Mouse (Mus musculus): ENCODE measurements around the gene Pkib.

The Pkib gene

GRCm38 (mm10) chr10:57631896-57632867, at the start of gene Pkib:
Gene Pkib, plus strand, starts transcription at chr10:57631981.
- 4% methylated on average over 41 of the region's 41 CpGs for WGBS

DNA sequence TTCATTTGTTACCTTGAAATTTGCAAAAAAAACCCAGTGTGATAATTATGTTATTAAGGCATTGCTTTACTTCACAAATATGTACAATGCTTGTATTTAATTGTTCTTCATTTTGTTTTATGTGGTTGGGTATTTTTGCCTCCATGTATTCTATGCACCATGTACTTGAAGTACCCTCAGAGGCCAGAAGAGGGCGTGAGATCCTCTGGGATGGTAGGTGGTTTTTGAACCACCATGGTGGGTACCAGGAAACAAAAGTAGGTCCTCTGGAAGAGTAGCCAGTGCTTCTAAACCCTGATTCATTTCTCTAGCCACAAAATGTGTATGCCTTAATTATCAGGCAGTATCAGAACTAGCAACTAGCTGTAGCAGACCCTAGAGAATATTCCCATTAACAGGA, 47.9 kb upstream of the Pkib start:
- 38% methylated on average over 1 of the region's 1 CpGs for WGBS

GRCm38 (mm10) chr10:57594266-57594665, 37.5 kb upstream of the Pkib start:
- 82% methylated on average over 2 of the region's 2 CpGs for WGBS

DNA sequence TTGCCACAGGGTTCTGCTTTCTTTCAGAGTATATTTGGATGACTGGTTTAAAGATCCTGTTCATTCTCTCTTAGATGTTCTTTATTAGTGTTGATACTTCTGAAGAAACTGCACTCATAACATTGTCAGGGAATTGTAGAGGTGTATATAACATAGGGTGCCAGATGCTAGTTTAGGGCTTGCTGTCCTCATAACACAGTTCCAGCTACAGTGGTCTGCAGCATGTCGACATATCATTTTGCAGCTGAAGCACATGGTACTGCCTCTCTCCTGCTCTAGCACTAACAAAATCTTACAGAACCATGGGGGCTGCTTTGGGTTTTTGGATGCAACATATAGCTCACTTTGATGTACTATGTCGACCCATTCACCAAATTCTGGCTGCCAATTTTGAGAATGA, 34.6 kb upstream of the Pkib start:
- 74% methylated on average over 2 of the region's 2 CpGs for WGBS

DNA sequence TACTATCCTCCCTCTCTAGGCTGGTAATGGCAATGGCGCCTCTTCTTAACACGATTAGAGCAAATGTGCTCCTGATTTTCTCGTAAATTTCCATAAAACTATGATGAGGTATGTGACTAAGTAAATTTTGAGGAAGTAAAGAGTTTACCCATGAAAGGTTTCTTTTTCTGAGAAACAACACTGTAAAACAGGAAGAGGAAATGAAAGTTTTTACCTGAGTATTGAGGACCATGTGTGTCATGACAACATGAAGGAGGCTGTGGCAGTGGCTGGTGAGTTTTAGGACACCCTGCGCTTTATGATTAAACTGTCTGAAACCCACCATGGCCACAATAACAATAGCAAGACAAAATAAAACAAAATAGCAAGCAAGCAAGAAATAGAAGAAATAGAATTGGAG, 28.8 kb upstream of the Pkib start:
- 97% methylated on average over 4 of the region's 4 CpGs for WGBS

GRCm38 (mm10) chr10:57623311-57623710, 8.5 kb upstream of the Pkib start:
- WGBS, result 53% methylated on average over 10 of the region's 10 CpGs

GRCm38 (mm10) chr10:57627773-57628172, 4.0 kb upstream of the Pkib start:
- 87% methylated on average over 2 of the region's 2 CpGs for WGBS

GRCm38 (mm10) chr10:57630557-57630956, 1.2 kb upstream of the Pkib start:
- WGBS, result 99% methylated on average over 2 of the region's 2 CpGs

DNA sequence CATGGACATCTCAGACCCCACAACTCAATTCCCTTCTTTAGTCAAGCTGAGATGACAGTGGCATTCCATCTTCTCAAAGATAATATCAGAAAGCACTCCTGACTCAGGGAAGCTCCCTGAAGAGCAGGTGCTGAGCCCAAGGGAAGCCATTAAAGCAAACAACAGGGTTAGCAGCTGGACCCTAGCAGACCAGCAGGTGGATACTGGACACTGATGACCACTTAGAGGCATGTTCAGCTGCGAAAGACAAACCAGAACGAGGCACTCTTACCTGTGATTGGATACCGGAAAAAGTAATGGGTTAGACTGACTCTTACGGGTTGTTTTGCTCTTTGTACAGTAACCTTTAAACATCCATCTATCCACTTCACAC, 1.1 kb downstream of the Pkib start:
- WGBS, result 86% methylated on average over 4 of the region's 4 CpGs

DNA sequence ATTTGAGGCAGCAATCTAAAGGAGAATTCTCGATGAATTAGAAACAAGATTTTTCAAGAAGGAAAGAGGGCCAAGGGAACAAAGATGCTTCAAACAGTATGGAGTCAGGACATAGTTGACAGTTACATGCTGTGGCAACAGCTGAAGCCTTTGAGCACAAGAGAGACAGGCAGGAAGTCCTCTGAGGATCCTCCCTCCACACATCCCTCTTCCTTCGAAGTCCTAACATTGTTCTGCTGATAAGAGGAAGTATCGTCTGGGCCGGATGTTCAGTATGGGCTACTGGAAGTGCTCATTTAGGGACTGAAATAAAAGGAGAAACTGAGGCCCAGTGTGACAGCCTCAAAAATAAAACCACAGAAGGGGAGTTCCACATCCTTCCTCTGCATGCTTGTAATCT, 5.2 kb downstream of the Pkib start:
- 72% methylated on average over 4 of the region's 4 CpGs for WGBS

GRCm38 (mm10) chr10:57638250-57638649, 6.5 kb downstream of the Pkib start:
- WGBS, result 89% methylated on average over 4 of the region's 4 CpGs

DNA sequence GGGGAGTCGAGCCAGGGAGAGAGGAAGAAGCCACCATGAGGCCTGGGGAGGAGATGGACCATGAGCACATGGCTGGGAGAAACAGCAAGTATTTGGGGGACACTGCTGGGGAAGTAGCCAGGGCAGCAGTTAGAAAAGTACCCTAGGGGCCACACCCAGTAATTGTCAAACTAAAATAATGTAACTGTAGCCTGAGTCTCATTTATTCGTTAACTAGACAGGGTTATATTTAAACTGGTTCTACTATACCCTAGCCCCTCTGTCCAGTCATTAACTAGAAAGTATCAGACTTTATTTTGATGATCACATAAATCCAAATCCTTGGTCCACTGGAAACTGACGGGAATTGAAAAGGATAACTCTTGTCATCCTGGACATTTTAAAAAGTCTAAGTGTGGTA, 7.8 kb downstream of the Pkib start:
- 74% methylated on average over 3 of the region's 3 CpGs for WGBS

DNA sequence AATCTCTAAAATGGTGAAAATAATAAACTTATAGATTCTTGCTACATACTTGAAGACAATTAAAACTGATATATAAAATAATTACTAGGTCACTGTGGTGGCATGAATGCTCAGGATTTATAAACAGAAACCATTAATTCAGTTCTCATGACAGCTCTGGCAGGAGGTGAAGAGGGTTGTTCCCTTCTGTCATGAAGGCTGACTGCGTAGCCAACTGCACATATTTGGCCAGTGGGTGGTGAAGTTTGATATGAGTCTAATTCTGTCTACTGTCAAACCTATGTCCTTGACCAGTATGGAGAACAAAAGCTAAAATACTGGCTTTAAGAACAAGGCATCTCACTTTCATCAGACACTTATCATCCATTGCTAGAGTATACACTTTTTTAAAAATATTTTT, 21.5 kb downstream of the Pkib start:
- 79% methylated on average over 1 of the region's 1 CpGs for WGBS

- WGBS, result 86% methylated on average over 3 of the region's 3 CpGs
These were observed 28.7 kb downstream of the Pkib start for GRCm38 (mm10) chr10:57660505-57660904.

DNA sequence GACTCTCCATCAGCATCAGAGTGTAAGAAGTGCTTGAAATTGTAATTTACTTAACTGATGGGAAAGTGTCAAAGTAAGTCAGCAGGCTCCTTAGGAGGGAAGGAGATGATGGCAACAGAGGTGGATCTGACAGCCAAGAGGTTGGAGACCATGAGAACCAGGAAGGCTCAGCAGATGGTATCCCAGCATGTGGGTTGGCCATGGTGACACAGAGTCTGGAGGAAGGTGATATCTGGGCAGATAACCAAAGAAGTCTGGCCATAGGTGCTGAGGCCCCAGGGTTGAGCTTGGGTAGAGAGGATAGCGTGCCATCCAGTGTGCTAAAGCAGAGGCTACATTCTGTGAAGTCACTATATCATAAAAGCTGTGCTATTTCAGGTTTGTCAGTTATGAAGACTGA, 32.0 kb downstream of the Pkib start:
- WGBS, result 90% methylated on average over 1 of the region's 1 CpGs

GRCm38 (mm10) chr10:57664253-57664652, 32.5 kb downstream of the Pkib start:
- 99% methylated on average over 2 of the region's 2 CpGs for WGBS

DNA sequence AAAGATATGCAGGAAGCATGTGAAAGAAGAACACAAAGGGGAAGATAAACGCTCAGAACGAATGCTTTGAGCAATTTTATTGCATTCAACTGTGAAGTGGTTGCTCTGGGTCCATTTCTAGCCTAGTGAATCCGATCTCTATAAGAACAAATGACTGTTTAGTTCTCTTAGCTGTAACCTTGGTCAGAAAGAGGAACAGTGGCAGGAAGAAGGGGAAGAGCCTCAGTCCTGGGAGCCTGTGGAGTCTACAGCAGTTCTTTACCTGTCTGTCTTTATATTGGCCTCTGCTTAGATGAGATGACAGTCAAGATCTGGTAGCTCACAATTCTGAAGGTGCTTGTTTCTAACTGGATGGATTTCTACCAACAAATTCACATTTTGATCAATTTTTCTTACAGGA, 56.2 kb downstream of the Pkib start:
- WGBS, result 78% methylated on average over 3 of the region's 3 CpGs

DNA sequence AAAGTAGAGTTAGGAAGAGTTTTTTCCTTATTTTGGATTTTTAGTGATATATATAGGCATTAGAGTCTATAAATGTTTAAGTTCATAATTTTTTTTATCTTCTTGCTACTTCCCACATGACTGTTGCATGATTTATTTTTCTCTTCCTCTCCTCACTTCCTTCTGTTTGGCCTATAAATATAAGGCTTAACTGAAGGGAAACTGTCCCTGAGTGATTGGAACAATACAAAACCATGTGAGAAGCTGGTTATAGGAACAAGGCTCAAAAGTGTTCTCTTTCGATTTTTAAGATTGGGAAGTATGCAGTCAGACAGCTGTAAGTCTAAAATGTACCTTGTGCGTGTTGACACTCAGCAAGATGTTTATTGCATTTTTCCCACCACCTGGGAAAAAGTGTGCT, 58.4 kb downstream of the Pkib start:
- 54% methylated on average over 2 of the region's 2 CpGs for WGBS

- WGBS, result 89% methylated on average over 4 of the region's 4 CpGs
These were observed 70.5 kb downstream of the Pkib start for GRCm38 (mm10) chr10:57702246-57702645.

- 61% methylated on average over 3 of the region's 3 CpGs for WGBS
These were observed 90.6 kb downstream of the Pkib start for GRCm38 (mm10) chr10:57722363-57722762.

DNA sequence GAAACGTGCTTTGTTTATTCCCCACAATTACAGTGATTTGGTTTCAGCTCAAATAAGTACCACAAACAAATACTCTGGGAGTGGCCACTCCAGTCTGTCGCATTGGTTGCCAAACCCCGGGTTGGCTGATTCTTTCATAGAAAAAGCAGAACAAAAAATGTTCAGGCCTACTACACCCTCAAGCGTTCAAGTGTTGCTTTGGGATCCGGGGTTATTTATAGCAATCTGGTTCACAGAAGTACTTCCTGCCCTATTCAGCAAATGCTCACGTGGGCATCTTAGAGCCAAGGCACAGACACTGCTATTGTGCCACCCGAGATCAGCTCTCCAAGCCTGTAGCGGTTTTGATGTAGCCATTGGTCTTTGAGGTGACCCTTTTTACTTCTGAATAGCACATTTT, 95.9 kb downstream of the Pkib start:
- 45% methylated on average over 8 of the region's 8 CpGs for WGBS

- WGBS, result 76% methylated on average over 3 of the region's 3 CpGs
These were observed 99.9 kb downstream of the Pkib start for GRCm38 (mm10) chr10:57731672-57732071.

DNA sequence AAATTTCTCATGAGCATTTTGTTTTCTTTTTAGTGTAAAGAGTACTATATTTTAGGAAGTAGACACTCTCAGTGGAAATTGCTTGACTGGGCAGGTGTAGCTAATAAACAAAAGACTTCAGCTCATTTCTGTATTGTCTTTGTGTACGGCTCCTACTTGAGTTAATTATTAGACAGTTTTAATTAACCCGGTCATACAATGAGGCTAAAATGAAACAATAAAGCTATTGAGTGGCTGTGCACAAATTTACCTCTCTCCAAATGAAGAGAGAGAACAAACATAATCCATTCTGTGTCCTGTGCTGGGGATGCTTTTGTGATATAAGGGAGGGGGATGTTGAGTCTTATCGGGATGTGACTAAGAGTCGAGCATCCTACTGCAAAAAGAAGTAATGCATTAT, 109.0 kb downstream of the Pkib start:
- 54% methylated on average over 4 of the region's 4 CpGs for WGBS

DNA sequence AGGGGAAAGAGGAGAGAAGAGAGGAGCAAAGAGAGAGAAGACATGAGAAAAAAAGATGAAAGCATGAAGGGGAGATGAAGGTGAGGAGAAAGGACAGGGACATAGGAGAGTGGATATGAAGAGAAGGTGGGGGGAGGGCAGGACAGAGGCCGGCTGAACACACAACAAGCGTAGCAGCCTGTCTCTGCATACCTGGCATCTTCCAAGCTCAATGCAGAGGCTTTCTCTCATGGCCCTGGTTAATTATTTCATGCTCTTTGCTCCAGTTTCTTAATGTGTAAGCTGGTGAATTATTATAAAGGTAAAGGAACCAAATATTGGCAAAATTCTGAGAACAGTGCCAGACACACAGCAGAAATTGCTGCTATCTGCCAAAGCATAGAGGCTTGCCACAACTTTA, 109.6 kb downstream of the Pkib start:
- 80% methylated on average over 2 of the region's 2 CpGs for WGBS

Data from cerebral cortex, adult 2 months (tissue).